Mouse (Mus musculus): Measurements from ENCODE around the gene Gm17174. TPM values are rescaled to one million over a fixed set of nuclear protein-coding genes. Genes with fewer than 3 reads are reported as not detected.
"Not testable (repeated sequence)": the region's sequence is repeated elsewhere in the genome, so short reads cannot be mapped to it uniquely, and the experiment has no call there.

Gm17174 gene
- not detected for total RNA-seq (2021)
- long read RNA-seq, experiment 1, result 0 reads
- long read RNA-seq, experiment 2, result 0 reads

DNA sequence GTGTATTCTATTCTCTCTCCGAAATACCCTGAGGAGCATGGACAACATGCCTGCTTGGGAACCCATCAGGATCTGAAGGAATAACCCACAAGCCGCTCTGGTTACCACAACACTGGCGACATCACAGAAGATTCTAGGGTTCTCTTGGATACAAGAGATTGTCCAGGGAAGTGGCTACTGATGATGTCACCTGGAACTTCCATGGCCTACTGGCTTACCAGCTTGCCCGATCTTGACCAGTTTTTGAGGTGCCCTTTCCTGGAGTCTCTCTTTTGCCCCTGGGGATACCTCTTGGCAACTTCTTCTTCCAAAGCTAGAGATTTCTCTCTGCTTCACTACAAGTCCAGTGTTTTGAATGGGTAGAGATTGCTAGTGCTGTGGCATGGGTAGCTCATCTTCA, at the start of gene Gm17174:
TSS of gene Gm17174 (minus strand) at position 101 of the 400 bp plus-strand sequence.
- not testable (repeated sequence) for DNase-seq

- not testable (repeated sequence) for DNase-seq
Observed at GRCm38 (mm10) chr14:51635566-51635965, 43.6 kb upstream of the Gm17174 start, which contains the start of gene Gm4181. TSS of gene Gm4181 (minus strand) at chr14:51635666.

- not testable (repeated sequence) for DNase-seq
Observed at GRCm38 (mm10) chr14:51632426-51632825, 40.5 kb upstream of the Gm17174 start.

- DNase-seq, result no peak
Observed at GRCm38 (mm10) chr14:51611210-51611609, 19.3 kb upstream of the Gm17174 start, which contains the start of gene Gm17078. TSS of gene Gm17078 (minus strand) at chr14:51611310.

GRCm38 (mm10) chr14:51573963-51574362, 18.0 kb downstream of the Gm17174 start, which contains the start of gene Gm17175:
TSS of gene Gm17175 (minus strand) at chr14:51574063.
- not testable (repeated sequence) for DNase-seq

DNA sequence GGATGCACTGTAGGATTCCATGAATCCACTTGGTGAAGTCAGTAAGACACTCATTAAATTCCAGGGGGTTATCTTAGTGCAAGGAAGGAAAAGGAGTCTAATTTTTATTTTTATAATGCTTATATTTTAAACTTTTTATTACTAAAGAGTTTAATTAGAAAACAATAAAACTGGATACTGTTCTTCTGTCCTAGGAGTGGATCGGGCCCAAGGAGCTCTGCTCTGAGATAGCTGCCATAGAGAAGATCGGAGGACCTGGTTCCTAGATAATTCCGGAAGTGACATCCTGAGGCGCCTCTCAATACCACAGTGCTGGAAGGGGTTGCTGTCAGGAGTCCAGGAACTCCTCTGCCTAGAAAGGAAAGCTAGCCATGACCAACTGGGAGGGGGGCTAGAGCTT, 39.4 kb downstream of the Gm17174 start, which contains the start of gene Gm5622:
TSS of gene Gm5622 (plus strand) at position 301 of the 400 bp plus-strand sequence.
- no peak for DNase-seq

Other genes starting within 250 kb of the Gm17174 start
- gene Gm7247, start 230.4 kb downstream of the Gm17174 start, total RNA-seq (2021), result not detected
- not detected for gene Vmn2r88, start 181.3 kb downstream of the Gm17174 start, total RNA-seq (2021)
- not detected for gene Vmn2r89, start 140.3 kb downstream of the Gm17174 start, total RNA-seq (2021)
- gene Gm5622, start 39.3 kb downstream of the Gm17174 start, total RNA-seq (2021), result not detected
- gene Gm17175, start 18.1 kb downstream of the Gm17174 start, total RNA-seq (2021), result not detected
- gene Gm17078, start 19.2 kb upstream of the Gm17174 start, total RNA-seq (2021), result not detected
- gene Gm4181, start 43.5 kb upstream of the Gm17174 start, total RNA-seq (2021), result not detected
- not detected for gene Gm17079, start 103.3 kb upstream of the Gm17174 start, total RNA-seq (2021)
- gene Gm5800, start 125.0 kb upstream of the Gm17174 start, total RNA-seq (2021), result not detected
- gene Ang4, start 181.5 kb upstream of the Gm17174 start, total RNA-seq (2021), result under 1 TPM in 1 of 2 experiments, not detected in 1; 0.46 TPM
- gene AY358078, start 207.9 kb upstream of the Gm17174 start, total RNA-seq (2021), result not detected

All from adrenal gland, postnatal 36 days (tissue).